Mouse (Mus musculus): Measurements from ENCODE around the gene Ercc6. TPM values are rescaled to one million over a fixed set of nuclear protein-coding genes. Genes with fewer than 3 reads are reported as not detected.

Ercc6 gene
- total RNA-seq, 2 experiments from 2014 or later: 3.9 to 4.2 TPM

Other genes with a start within 250 kb of the Ercc6 start
- under 1 TPM; 0.43 to 0.76 TPM for gene Ogdhl, start 191.5 kb upstream of the Ercc6 start, total RNA-seq (2021)
- not detected for gene 1700024G13Rik, start 125.1 kb upstream of the Ercc6 start, total RNA-seq (2021)
- gene Slc18a3, start 48.7 kb upstream of the Ercc6 start, total RNA-seq (2021): not detected
- gene Chat, start 47.5 kb upstream of the Ercc6 start, total RNA-seq (2021): not detected
- gene Prrxl1, start 85.9 kb downstream of the Ercc6 start, total RNA-seq (2021): not detected
- gene 3425401B19Rik, start 171.8 kb downstream of the Ercc6 start, total RNA-seq (2021): 100 to 1,000 TPM; 355 to 389 TPM